Mouse (Mus musculus): ENCODE data around the gene Irs2.

Irs2 gene

GRCm38 (mm10) chr8:11008379-11008775, at the start of gene Irs2:
Irs2 (minus strand) TSS chr8:11008458.
- no peak for DNase-seq

DNA sequence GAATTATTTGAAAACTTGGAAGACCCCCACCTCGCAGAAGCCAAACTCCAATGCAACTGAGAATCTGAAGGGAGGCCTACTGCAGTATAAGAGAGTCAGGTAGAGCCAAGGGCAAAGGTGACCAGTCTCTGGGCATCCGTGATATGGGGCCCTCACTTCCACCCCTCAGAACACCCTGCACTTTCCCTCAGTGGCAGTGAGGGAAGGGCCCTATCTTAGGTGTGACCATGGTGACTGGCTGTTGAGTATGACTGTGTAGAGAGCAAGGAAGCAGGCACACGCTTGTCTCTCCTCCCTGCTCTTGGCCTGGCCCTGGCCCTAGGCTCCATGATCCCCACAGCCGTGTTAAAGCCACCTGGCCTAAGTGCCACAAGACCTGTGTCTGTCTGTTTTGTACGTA, 48.4 kb upstream of the Irs2 start:
- DNase-seq: no peak

DNA sequence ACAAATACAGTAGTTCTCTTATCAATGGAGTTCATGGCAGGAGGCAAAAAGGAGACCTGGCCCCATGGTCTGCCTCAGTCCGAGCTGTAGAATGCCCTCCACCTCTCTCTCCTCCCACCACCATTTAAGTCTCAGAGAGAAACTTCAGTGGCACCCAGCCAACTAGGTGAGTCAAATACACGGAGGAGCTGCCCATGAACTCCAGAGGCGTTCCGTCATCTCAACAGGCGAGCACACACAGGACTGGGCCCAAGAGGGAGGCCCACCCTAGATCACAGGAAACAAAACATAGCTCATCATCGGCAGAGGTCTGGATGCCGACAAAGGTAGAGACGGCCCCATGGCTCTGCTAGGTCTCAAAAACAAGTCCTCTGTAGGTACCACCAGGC, 47.9 kb upstream of the Irs2 start:
- no peak for DNase-seq

DNA sequence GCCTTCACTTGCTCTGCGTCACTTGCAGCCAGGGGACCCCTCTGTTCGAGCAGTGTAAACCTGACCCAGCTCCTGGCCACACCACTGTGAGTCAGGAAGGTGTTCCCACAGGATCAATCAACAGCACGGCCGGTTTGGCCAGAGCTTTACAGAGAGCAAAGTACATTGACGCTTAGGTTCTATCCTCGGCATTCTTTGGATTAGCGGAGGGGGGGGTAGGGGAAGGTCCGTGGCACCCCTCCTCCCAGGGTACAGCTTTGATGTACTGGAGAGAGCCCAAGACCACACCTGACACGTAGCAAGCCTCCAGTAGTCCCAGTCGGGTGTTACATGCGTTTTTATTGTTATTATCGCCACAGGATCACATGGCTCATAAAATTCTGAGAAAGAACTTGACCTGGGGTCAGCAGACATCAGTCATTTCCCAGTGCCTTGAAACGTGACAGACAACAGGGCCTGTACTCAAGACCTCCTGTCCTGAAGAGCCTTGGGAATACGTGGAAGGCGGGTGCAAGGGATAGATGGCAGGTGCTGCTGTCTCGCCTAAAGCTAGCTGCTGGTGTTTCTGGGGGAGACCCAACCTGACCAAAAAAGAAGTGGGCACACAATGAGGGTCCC, 47.4 kb upstream of the Irs2 start:
- DNase-seq: no peak

GRCm38 (mm10) chr8:11049835-11050234, 41.6 kb upstream of the Irs2 start:
- no peak for DNase-seq

GRCm38 (mm10) chr8:11047812-11048211, 39.6 kb upstream of the Irs2 start:
- no peak for DNase-seq

DNA sequence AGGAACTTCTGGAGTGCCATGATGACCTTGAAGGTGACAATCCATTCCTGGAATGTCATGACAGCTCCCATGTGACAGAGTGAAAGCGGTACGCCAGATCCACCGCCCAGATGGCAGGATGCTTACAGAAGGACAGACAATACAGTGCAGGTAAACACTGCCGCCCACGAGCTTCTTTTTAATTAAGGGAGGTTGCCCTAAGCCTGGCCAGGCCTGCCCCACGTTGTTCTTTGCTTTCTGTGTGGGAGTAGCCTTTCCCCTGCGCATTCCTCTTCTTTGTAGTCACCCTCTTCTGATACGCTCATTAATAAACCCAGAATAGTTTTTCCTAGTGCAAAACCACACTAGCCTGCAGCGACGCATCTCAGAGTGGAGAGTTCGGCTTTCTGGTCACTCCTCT, 36.4 kb upstream of the Irs2 start:
- DNase-seq: no peak

DNA sequence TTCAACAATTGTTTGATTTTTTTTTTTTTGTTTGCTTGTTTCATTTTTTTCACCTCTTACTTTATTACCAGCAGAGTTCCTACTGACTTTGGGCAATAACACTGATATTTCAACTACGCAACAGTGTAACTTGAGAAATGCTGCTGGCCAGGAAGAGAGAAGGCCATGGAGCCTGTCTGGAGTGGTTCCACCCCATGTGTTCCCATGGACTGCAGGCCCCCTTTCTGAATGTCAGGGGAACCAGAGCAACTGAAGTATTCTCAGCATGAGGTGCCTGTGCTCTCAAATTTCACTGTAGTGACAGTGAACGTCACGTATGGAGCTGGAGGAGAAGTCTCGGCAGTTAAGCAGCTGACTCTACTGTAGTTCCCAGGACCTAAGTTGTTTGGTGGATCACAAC, 35.3 kb upstream of the Irs2 start:
- no peak for DNase-seq

DNA sequence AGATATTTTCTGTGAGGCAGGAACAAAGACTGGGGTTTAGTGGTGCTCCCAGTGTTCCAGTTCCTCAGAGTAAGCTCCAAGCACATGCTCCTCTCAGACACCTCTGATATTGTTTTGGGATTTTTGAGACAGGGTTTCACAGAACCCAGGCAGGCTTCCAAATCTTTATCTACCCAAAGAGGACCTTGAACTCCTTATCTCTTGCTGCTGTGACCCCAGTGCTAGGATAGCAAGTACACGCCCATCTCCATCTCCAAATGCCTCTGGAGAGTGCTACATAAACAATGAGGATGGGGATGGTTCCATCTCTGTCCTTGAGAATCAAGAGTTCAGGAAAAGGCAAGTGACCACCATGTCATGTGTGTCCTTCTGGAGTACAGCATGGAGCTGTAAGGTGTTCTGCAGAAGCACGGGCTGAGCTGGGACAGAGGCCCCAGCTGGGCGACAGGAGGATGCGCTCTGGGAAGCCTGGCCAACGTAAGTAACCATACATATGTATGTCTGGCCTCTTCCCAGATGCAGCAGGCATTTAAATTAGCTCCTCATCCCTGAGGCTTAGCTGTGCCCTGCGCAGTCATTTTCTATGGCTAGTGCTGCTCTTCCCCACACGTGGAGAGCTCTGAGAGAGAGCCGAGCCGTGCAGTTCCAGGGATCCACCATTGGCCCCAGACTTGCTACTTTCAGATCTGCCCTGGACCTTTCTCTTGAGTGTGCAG, 34.8 kb upstream of the Irs2 start:
- no peak for DNase-seq

DNA sequence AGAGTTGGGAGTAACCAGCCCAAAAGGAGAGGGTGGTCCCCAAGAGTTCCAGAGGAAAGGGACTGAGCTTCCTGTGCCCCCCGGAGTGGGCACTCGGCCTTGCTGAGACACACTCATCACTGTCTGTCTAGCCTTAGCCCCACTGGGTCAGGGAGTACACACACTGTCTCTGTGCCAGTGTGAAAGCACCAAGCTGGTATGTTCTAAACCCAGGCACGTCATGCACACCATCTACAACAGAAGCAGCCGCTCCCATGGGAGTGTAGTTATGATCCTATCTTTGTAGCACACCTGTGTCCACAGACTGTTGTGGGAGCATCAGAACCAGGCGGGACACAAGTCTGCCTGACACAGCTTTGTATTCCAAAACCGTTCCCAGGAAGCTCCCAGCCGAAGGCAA, 31.8 kb upstream of the Irs2 start:
- DNase-seq: no peak

DNA sequence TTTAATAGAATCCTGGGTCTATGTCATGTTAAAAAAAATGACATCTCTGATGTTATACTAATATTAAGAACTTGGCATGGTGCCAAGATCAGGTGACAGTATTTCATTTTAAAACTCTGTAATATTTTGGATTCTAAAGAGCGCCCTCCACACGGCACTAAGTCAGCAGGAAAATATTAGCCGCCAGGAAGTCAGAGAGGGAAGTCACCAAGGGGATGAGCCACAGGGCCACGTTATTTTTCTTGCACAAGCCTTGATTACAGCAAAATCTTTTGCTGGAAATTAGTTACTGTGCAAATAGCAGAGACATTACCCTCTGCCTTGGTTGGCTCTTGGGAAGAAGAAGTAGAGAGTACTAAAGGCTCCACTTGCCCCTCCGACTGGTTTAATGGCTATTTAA, 30.5 kb upstream of the Irs2 start:
- no peak for DNase-seq

- peak in 1 of 2 experiments; percentile 10 for DNase-seq
Observed at GRCm38 (mm10) chr8:11038367-11038766, 30.1 kb upstream of the Irs2 start.

GRCm38 (mm10) chr8:11036790-11037189, 28.5 kb upstream of the Irs2 start:
- DNase-seq: no peak

DNA sequence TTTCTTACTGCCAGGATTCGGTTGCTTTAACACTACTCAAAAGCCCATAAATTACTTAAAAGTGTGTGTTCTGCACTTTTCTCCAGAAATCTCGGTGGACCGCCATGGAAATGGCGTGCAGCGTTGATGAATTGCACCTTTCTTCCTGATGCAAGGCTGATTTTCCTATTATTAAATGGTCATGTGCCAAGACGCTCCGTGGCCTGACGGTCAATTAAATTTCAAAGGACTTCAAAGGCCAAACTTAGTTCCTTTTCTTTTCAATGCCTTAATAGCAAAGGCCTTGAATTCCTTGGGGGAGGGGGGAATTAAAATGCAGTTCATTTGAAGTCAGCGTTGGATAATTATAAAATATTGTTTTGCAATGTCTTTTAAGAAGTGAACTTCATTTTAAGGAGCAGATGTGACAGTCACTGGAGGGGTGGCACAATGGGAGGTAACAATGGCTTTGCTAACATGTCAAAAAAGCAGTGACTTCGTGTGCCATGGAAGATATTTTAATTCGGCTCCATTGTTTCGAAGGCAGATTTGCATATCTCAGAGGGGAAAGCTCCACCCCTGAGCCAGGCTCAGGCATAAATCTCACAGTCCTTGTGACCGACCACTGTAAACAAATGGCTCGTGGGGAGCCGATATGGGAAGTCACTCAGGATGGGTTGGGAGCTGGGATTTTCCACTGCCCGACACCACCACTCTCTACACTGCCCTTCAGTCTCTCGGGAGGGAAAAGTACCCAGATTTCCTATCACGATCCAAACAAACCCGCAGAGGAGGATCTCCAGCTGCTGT, 27.6 kb upstream of the Irs2 start:
- DNase-seq: no peak

- DNase-seq: no peak
Observed at GRCm38 (mm10) chr8:11024871-11025270, 16.6 kb upstream of the Irs2 start.

DNA sequence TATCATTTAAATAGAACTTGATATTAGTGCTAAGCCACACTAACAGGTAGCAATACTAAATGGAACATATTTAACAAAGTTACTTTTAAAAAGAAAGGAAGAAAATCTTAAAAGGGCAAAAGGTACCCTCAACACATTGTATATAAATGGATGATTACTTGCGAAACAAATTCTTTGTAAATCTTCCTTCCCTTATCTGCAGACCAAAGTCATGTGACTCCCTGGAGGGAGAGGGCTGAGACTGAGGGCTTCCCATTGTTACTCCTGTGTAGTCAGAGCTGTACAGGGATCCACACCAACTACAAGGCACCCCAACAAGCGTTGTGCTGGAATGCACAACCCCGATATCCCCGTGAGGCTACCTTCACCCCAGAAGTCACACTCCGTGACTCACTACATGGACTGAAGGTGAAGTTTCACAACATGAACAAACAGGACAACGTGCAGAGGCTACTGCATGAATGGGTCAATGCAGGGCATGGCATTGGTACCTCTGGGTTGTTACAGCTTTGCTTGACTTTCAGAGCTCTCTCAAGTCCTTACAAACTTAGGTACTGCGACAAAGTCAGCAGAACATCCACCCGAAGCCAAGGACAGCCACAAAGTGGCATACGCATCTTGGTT, 12.8 kb upstream of the Irs2 start:
- no peak for DNase-seq

DNA sequence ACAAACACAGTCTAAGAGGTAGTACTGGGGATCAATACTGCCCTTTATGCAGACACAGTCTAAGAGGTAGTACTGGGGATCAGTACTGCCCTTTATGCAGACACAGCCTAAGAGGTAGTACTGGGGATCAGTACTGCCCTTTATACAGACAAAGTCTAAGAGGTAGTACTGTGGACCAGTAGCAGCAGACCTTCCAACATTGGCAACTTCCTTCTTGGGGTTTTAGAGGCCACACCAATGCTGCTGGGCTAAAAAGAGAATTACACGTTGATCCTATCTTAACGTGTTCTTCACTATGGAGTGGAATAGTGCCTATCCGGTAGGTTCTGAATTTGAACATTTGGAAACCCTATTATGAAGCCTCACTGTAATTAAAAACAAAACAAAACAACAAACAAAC, 7.4 kb upstream of the Irs2 start:
- no peak for DNase-seq

- DNase-seq: peak; percentile 72 to 75
Observed at GRCm38 (mm10) chr8:11013258-11013657, 5.0 kb upstream of the Irs2 start.

- no peak for DNase-seq
Observed at GRCm38 (mm10) chr8:11011787-11012485, 3.7 kb upstream of the Irs2 start.

GRCm38 (mm10) chr8:11010913-11011605, 2.8 kb upstream of the Irs2 start:
- DNase-seq: peak; percentile 36 to 43

- DNase-seq: no peak
Observed at GRCm38 (mm10) chr8:11010398-11010797, 2.1 kb upstream of the Irs2 start.

DNA sequence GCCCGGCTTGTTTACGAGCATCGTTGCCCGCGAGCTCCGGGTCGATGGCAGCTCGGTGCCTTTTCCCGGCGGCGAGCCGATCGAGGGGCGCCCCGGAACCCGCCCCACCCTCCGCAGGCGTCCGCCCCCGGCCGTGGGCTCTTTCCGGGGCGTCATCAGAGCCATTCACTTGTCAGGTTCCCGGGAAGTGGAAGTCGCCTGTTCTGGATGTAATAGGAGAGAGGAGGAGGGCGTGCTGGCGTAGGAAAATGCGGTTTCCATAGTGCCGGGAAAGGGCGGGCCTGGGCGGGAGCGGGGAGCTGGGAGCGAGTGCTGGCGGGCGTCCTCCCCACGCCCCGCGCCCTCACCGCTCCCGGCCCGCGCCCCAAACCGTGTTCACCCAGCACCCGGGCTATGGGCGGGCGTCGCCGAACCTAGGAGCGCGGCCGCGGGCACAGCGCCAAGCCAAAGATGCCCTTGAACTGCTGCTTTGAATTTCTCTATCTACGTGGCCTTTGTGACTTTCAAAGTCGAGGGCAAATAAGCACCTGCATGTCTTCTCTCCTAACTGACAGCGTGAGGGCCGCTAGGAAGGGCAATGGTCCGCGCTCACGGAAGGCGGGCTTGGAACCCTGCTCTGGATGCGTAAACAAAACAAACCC, 1.3 kb upstream of the Irs2 start:
- peak; percentile 79 to 81 for DNase-seq

Data from cerebellum, postnatal 14 days (tissue).